Mouse (Mus musculus) 416B (cell line): ENCODE results near the gene Heg1.

Source experiments
- DNase-seq: peaks from one replicate; pipeline ENCODE4 v3.0.0; 2011; ENCODE audit warnings: low read depth

Gene Heg1

DNA sequence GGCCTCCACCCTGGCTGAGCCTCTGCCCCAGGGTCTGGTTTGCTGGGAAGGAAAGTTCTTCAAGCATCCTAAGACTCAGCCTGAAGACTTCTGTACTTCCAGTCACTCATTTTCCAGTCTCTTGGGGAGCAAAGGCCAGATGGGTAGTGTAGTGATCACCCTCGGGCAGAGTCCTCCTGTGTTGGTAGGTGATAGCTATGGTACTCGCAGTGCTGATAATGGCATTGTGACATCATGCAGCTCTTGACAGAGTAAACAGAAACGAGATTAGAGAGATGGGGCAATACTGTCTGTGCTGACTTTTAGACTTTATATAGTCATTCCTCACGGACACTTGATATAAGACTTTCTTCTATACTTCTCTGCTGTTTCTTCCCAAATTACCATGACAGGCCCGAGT lies 88.6 kb downstream of the Heg1 start:
- DNase-seq = no peak

DNA sequence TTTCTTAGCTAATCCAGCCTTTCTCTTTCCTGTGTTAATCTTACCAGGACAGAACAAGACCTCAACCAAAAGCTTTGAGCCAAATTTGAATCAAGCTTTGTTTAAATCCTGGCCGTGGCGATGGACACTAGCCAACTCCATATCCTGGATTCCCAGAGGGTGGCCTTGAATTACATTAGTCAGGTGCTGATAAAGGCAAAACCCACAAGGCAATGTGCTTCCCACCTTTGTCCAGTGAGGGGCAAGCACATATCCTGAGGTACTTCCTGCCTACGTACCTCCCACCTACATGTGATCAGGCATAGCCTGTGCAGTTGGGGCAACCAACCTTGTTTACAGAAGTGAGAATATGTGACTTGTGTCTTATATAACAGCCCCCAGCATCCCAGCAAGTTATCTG lies 90.8 kb downstream of the Heg1 start:
- peak; percentile 81 for DNase-seq

DNA sequence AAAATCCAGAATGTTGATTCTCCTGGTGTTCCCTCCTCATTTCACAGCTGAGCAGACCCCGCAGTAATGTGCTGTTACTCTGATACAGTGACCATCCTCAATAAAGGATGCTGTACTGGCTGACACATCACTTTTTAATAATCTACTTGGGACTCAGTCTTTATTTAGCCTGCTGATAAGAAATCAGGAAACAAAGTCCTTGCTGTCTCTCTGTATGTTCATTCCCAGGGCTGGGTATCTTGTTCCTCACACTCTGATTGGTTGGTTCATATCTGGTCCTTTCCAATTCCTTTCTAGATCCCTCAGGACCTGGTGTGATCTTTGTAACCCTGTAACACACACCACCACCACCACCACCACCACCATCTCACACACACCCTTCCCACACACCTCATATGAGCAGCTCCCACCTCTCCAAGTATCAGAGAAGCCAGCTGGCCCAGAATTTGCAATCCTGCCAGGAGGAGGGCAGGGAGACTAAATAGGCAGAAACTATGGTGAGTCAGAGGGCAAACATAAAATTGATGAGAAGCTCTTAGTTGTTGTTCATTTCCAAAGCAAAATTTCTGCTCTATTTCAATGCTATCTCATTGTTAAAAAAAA lies 91.7 kb downstream of the Heg1 start:
- peak; percentile 28 for DNase-seq

DNA sequence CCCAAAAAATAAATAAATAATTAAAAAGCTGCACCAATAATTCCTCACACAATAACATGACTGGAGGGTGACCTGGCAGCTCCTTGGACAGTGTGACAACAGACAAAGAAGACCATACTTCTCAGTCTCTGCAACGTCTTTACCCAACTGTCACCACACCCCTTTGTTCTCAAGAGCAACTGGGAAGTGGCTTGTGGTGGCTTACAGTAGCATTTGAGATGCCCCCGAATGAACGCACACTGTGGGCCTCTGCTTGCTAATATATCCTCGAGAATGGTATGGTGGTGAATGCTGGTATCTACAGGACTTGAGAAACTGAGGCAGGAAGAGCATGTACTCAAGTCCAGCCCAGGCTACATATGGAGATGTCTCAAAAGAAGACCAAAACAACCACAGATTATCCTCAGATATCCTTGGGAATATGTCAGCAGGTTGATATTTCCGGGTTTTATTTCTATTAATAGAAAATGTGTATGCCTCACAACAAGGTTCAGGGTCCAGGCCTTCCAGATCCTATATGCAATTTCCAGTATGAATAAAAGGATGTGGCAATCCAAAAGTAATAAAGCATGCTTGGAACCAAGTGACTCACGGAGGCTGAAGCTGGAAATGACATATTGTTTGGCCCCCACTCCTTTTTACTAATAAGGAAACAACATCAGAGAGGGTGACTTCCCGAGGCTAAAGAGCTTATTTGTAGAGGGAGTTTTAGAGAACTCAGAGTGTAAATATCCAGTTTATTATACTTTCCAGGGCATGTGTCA lies 92.8 kb downstream of the Heg1 start:
- DNase-seq = peak; percentile 68

DNA sequence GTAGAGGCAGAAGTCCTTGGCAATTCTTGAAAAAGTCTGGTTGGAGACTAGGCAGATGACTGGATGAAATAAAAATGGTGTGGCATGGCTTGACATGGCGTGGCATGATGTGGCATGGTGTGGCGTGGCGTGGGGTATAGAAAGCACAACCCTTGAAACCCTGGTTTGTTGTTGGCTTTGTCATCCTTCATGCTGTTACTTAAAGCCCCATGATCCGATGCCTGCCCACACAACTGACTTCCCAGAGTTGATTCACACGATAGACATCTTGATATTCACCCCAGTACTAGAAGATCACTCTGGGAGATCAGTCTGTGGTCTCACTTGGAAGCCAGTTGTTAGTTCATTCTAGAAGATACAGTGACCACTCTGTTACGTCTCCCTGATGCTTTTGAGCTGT lies 93.4 kb downstream of the Heg1 start:
- DNase-seq = peak; percentile 33

DNA sequence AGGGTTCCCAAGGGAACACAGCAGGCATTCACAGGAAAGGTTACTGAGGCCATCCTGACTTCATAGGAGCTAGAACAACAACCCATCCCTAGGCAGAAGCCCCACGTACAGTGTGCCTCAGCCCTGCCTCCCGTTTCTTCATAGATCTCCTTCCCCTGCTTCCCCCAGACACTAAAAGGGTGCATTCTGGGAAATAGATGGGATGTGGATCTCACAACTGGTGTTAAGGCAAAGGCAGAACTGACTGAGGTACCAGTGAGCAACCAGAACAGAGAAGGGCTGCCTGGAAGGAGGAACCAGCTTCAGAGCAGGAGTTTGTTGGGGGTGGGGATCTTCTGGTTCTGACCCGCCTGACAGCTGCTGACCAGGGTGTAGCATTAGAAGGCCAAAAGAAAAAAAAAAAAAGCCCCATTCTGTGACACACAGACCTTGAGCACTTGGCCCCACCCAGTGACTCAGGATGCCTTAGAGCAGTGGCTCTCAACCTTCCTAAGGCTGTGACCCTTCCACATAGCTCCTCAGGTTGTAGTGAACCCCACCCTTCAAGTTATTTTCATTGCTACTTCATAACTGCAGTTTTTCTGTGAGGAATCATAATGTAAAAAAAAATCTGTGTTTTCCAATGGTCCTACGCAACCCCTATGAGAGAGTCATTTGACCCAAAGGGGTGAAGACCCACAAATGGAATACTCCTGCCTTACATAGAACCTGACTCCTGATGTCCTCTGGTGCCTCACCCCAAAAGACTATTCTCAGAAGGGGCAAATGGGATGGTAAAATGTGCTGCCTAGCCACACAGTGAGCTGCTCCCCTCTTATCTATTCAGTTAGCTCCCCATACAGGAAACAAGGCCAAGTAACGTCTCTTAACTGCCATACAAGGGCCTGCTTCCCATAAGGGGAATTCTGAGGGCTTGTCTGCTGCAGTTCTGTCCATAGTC lies 97.9 kb downstream of the Heg1 start:
- peak; percentile 89 for DNase-seq

DNA sequence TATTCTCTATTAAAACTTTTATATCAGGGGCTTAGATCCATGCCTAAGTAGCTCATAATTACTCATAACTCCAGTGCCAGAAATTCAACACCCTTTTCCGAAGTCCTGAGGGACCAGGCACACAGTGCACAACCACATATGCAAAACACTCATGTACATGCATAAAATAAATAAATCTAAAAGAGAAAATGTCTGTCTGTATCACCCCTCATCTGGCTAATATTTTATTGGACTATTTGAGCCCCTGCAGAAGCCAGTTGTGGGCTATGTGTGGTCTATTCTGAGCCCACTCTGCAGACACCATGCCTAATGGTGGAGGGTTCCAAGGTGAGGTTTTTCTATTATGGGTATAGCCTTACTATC lies 98.5 kb downstream of the Heg1 start:
- DNase-seq = no peak

DNA sequence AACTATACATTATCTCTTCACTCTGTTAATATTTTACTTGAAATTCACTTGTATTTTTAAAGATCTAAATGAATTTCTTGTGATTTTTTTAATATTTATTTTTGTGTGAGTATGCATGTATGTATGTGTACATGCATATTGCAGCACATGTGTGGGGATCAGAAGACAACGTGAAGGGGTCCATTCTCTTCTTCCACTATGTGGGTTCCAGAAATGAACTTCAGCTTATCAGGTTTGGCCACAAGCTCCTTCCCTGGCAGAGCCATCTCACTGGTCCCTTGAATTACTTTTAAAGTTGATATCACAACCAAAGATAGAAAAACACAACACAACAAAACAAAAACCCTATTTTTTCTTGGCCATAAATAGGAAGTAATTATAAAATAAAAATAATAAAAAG lies 100.4 kb downstream of the Heg1 start:
- DNase-seq = peak; percentile 33

DNA sequence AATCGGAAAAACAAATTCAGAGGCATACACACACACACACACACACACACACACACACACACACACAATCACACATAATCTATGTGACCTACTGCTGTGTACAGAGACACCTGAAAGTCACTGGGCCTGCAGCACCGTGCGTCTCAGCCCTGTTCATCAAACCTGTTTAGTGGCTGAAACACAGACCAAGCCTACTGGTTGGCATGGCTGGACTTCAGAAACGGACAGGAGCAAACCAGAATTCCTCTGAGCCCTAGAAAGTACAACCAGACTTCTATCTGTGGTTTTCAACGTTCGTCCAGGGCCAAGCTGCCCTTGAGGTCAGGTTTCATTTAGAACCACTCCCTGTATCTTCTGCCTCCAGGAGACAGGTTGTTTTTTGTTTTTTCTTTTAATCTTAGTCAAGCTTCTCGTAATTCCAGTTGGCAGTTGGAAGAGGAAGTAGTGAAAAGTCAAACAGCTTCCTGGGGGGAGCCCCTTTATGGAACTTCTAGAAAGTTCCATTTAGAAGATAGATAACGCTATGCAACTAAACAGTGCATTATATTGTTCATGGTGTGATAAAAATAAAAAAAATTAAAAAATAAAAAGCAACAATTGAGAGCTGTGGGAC lies 101.0 kb downstream of the Heg1 start:
- DNase-seq = peak; percentile 98

DNA sequence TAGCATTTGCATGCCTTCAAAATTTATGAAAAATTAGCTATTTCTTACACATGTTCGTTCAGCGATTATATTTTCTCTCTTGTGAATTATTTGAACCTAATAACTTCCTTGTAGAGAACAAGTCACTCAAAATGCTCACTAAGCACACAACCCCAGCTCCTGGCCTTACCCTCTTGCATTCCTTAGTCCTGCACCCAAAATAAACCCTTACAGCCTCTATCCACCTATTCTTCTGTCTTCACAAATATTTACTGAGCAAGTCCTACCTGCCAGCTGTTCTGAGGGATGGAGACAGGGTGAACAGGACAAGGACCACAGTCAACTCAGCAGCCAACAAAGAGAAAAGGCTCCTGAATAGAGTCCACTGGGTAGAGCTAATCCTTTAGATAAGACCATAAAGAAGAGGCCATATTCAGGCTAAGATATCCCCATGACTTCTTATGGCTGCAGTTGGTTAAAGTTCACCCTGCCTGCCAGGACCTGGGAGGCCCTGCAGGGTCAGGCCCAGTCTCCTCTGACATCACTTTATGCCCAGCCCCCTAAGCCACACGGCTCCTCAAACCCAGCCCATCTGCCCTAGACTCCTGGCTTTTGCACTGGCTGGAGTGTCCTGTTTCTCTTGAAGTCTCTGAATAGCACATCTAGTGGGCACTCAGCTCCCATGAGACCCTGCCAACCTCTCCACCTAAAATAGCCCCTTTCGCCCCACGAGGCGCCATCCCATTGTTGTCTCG lies 102.7 kb downstream of the Heg1 start:
- DNase-seq = peak; percentile 81

DNA sequence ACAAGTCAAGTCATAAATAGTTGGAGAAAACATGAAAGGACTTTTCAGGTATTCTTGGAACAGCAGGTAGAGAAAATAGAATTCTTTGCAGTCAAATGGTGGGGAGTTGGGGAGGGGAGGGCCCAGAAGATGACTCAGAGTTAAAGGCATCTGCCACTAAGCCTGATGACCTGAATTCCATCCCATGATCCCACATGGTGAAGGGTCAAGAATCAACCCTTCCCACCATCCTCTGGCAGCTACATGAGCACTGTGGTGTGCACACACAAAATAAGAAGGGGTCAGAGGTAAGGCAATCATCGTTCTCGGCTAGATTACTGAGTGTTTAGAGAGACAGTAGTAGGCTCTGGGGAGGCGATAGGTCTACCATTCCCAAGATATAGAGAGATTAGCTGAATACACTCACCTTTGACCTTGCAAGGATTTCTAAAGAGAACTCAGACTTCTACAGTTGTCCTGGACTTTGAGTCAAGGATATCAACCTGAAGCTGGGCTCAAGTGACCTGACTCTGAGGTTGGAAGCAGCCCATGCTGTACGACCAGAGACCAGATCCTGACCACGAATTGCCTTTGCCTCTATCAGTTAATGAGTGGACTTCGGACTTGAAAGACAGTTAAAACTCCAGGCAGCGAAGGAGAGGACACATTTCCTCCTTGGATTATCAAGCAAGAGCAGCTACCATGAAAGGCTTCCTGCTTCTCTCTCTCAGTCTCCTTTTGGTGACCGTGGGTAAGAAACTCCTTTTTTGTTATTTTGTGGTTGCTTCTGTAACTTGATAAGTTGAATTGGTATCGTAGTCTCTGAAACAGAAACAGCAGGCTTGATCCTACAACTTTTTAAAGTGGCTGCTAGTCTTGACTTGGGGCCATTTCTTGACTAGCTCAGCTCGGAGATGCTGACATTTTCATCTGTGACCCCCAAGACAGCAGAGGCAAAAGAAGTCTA lies 109.9 kb downstream of the Heg1 start, which contains the start of gene Muc13:
Gene Muc13, plus strand, starts transcription at position 192 of the 946 bp plus-strand sequence.
- peak; percentile 82 for DNase-seq

DNA sequence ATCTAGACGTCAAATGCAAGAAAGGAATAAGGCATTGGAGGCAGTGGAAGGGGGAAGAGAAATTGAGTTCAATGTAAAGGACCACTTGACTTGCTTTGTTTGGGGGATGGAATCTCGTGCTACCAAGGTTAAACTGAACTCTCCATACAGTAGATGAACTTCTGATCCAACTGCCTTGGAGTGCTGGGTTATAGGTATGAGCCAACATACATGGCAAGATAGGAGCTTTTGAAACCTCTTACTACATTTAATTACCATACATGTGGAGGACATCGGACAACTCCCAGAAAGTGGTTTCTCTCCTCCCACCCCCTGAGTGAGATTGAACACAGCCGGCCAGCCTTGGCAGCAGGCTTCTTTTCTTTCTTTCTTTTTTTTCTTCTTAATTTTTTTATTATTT lies 110.9 kb downstream of the Heg1 start:
- DNase-seq = peak; percentile 73

DNA sequence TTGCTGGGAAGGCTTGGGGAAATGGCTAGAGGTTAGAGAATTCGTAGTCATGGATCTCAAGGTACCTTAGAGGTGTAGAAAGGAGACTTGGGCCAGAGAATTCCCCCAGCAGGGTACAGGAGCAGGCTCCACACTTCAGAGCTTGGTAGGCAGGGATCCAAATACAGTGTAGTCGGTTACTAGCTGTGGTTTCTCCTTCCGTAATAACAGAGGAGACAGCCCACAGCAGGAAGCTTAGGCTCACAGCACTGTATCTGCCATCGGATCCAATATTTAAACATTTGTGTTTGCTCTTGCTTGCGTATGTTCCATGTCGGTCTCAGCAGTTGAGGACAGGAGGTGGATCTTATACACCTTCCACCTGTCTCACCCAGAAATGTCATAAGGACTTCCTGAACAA lies 111.7 kb downstream of the Heg1 start:
- peak; percentile 95 for DNase-seq

DNA sequence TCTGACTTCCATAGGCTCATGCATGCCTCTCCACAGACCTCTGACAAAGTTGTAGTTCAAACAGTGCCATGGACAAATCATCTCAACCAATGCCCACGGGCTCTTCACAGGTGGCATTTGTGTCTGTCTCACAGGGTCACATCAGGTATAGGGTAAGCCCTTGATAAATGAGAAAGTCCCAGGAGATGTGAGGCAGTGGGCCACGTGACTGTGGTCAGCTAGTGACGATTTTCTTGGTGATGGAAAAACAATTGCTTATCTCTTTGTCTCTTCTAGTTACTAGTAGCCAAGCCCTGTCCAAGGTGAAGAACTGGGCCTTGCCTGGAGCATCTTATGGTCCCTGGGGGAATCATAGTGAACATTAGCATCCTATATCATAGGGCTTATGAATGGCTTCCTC lies 112.6 kb downstream of the Heg1 start:
- peak; percentile 55 for DNase-seq

DNA sequence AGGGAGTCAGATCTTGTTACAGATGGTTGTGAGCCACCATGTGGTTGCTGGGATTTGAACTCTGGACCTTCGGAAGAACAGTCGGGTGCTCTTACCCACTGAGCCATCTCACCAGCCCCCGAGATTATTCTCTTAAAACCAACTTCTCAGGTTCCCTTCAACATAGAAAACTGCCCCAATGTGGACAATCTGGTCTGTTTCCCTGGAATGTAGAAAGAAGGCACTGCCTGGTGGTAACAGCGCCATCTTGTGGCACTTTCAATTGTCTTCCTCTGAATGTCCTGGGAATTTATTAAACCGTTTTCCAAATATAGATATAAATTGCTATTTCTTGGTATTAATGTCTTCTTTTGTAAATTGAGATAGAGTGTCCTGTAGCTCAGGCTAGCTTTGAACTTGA lies 113.7 kb downstream of the Heg1 start:
- DNase-seq = peak; percentile 90

DNA sequence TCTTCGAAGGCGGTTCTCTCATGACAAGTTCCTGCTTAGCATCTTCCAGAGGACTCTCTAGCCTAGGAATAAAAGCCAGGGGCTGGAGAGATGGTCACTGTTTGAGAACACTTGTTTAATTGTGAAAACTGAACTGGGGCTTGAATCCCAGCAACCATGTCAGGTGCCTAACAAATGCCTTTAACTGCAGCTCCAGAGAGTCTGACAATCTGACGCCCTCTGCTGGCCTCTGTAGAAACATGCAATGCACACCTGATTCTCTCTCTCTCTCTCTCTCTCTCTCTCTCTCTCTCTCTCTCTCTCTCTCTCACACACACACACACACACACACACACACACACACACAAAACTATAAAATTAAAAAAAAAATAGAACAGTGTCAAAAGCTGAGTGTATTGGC lies 125.8 kb downstream of the Heg1 start:
- DNase-seq = peak; percentile 53

DNA sequence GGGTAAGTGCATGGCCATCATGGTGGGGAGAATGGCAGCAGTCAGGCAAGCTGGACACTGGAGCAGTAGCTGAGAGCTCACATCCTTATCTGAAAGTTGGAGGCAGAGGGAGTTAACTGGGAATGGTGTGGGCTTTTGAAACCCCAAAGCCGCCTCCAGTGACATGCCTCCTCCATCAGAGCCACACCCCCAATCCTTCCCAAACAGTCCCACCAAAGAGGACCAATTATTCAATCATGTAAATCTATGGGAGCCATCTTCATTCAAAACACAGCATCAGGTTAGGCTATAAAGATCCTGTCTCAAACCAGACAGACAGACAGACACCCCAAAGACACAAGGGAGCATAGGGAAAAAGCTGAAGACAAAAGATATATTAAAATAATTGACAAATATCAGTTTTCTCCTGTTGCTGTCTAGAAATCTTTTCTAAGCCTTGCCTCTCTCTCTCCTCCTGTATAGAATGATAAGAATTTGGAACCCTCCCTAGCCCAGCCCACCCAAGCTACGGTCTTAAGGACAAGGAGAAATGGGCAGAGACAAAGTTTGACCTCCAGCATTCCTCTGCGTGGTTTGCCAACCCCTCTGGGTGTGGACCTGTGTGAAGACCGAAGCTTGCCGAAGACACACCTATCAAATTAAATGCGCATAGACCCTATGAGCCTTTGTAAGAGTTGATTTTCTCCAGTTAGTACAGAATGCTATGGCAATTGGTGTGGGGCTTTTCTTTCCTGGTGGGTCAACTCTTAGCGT lies 134.4 kb downstream of the Heg1 start:
- DNase-seq = no peak

DNA sequence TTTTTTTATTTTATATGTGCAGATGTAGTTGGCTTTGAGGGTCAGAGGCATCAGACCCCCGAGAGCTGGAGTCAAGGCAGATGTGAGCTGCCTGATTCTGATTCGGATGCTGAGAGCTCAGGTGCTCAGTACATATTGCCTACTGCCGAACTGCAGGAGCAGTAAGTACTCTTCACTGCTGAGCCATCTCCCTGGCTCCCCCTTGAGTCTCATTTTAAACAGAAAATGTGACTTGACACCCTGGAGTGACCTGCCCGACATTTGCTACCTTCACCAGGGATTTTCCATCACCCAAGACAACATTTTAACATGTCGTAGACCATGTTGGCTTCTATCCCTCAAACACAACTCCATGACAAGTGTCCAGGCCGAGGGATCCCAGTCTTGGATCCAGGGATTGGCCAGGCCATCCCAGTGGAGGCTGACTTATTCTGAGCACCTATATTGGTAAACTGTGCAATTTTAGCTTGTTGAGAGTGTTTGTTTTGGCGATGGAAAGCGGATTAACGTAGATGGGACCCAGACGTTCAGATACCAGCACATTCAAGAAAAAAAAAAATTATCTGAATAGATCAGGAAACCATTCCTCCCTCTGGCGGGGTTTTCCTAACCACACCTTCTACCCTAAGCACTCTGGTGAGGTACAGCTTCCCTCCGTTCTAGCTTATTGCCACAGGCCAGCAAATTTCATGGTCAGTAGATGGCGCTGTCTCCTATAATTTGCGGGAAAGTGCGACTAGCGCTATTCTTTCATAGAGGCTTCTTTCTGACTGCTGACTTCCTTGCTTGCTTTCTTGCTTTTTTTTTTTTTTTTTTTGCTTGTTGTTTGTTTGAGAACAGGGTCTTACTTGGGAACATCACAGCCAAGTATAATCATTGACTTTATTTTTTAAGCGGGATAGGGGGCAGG lies 136.4 kb downstream of the Heg1 start:
- DNase-seq = peak; percentile 87
